Mouse (Mus musculus): ENCODE results near the gene Rbmy.
"Not testable (repeated sequence)": the region's sequence is repeated elsewhere in the genome, so short reads cannot be mapped to it uniquely, and the experiment has no call there.

The Rbmy gene

DNA sequence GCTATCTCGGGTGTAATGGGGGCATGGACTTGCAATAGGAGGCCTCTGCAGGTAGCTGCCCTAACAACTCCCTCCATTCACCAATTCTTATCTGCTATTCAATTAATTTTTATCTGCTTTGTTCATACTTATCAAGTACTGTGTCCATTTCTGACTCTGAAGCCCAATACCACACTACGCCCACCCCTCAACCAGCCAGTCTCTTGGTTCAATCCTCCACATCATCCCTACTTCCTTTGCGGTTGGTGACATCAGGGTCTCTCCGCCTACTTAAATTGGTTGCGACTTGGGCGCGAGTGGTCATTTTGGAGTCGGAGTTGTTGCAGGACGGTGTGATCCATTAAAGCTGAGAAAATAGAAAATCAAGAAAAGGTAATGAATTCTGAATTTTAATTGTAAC is at the start of gene Rbmy, which contains the start of gene Gm10256:
Gene Rbmy (plus strand): TSS at position 301 of the 400 bp plus-strand sequence.
Gene Gm10256 (plus strand): TSS at position 320 of the 400 bp plus-strand sequence.
- not testable (repeated sequence) for DNase-seq (ENCODE audit: inconsistent ontology term)

DNA sequence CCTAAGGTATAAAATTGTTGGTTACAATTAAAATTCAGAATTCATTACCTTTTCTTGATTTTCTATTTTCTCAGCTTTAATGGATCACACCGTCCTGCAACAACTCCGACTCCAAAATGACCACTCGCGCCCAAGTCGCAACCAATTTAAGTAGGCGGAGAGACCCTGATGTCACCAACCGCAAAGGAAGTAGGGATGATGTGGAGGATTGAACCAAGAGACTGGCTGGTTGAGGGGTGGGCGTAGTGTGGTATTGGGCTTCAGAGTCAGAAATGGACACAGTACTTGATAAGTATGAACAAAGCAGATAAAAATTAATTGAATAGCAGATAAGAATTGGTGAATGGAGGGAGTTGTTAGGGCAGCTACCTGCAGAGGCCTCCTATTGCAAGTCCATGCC is 34.4 kb upstream of the Rbmy start, which contains the start of gene Gm4064:
Gene Gm4064 (minus strand): TSS at position 101 of the 400 bp plus-strand sequence.
- DNase-seq (ENCODE audit: inconsistent ontology term) = not testable (repeated sequence)

Measured in Muller cell, postnatal 12 days (primary cell).